Mouse (Mus musculus) neural tube, embryonic 14.5 days (tissue): ENCODE measurements around the gene Ralgapa2. TPM values are rescaled to one million over a fixed set of nuclear protein-coding genes. Genes with fewer than 3 reads are reported as not detected.
A peak's percentile ranks its signal among the peaks of the same experiment; 100 is the strongest.

ENCODE experiments used
- ATAC-seq: fragments of 200-750 bp; cut with Nextera tagmentation; 2 replicates; pipeline ENCODE4 v1.8.0; 2017; ENCODE audit warnings: low read depth, mild to moderate bottlenecking, moderate TSS enrichment, moderate library complexity
- H3K27ac ChIP-seq: fragments of 300-500 bp; sonication (generic); 2 replicates; pipeline ENCODE4 v1.5.1; 2014; ENCODE audit warnings: low read depth, mild to moderate bottlenecking, control low read depth, low read length, moderate library complexity, mixed read lengths
- H3K27me3 ChIP-seq: fragments of 300-500 bp; sonication (generic); 2 replicates; pipeline ENCODE4 v1.6.1; 2014; ENCODE audit warnings: low read length; ENCODE audit not compliant: control insufficient read depth, insufficient read depth
- H3K36me3 ChIP-seq: fragments of 300-500 bp; sonication (generic); 2 replicates; pipeline ENCODE4 v1.6.1; 2014; ENCODE audit warnings: low read length, mixed read lengths; ENCODE audit not compliant: control insufficient read depth, insufficient read depth
- H3K4me1 ChIP-seq: fragments of 300-500 bp; sonication (generic); 2 replicates; pipeline ENCODE4 v1.6.1; 2014; ENCODE audit warnings: low read length; ENCODE audit not compliant: control insufficient read depth, insufficient read depth
- H3K4me2 ChIP-seq: fragments of 300-500 bp; sonication (generic); 2 replicates; pipeline ENCODE4 v1.6.1; 2014; ENCODE audit warnings: mild to moderate bottlenecking, low read depth, low read length, control low read depth
- H3K4me3 ChIP-seq: fragments of 300-500 bp; sonication (generic); 2 replicates; pipeline ENCODE4 v1.5.1; 2014; ENCODE audit warnings: low read depth, low read length, control low read depth, mixed read lengths
- H3K9ac ChIP-seq: fragments of 300-500 bp; sonication (generic); replicated peaks from 2 replicates; pipeline ENCODE4 v1.6.1; 2014; ENCODE audit warnings: low read depth, mild to moderate bottlenecking, control low read depth, low read length, mixed read lengths
- H3K9me3 ChIP-seq: fragments of 300-500 bp; sonication (generic); 2 replicates; pipeline ENCODE4 v1.6.1; 2016; ENCODE audit warnings: low read length; ENCODE audit not compliant: control insufficient read depth
- WGBS: fragments of 180-500 bp; shearing (Covaris S2); extraction: QIAGEN DNeasy Blood & Tissue Kit; methylation state at CpG from one replicate; pipeline ENCODE4 v1.1.7; 2014; 5-methylcytosine and 5-hydroxymethylcytosine counted together
- polyA plus RNA-seq: library from polyadenylated mRNA; unstranded; fragments of >200 nt; fragmentation: Nextera tagmentation; extraction: Ambion mirVana; gene quantifications from 2 replicates; pipeline ENCODE4 v1.2.1, GENCODE M21; 2014

Ralgapa2 gene
- polyA plus RNA-seq, 1 experiment from 2014 or later = 16.1 TPM

GRCm38 (mm10) chr2:146300500-146301020, 211.6 kb downstream of the Ralgapa2 start:
- no peak for ATAC-seq
- Histone ChIP-seq H3K4me3 (no peak overlapping the region), H3K36me3 (no peaks in the 10 kb centered on the region), H3K4me1 (peaks cover 3% of the 10 kb centered on the region; the same call in 1 of the 2 replicates), H3K9ac (no peak overlapping the region), H3K27me3 (no peaks in the 10 kb centered on the region), H3K27ac (no peak overlapping the region), H3K4me2 (no peak overlapping the region), H3K9me3 (no peaks in the 10 kb centered on the region)
- WGBS = 22% methylated on average over 1 of the region's 1 CpGs

- no peak for ATAC-seq
These were observed 212.2 kb downstream of the Ralgapa2 start for GRCm38 (mm10) chr2:146299841-146300460.

GRCm38 (mm10) chr2:146293538-146293937, 218.6 kb downstream of the Ralgapa2 start:
- H3K36me3 ChIP-seq = no peaks in the 10 kb centered on the region
- no peak overlapping the region for H3K9ac ChIP-seq
- WGBS = 38% methylated on average over 9 of the region's 9 CpGs
- ATAC-seq = peak; percentile 50; the same call in 1 of the 2 replicates
- no peak overlapping the region for H3K4me3 ChIP-seq
- H3K27ac ChIP-seq = peak overlapping the region; percentile 34; the same call in 1 of the 2 replicates
- H3K27me3 ChIP-seq = no peaks in the 10 kb centered on the region; the same call in 1 of the 2 replicates
- H3K4me2 ChIP-seq = no peak overlapping the region
- H3K9me3 ChIP-seq = no peaks in the 10 kb centered on the region
- peaks cover 9% of the 10 kb centered on the region; the same call in 1 of the 2 replicates for H3K4me1 ChIP-seq

More at GRCm38 (mm10) chr2:146299841-146300460, 212.2 kb downstream of the Ralgapa2 start:
- whole genome bisulfite sequencing = 17% methylated on average over 3 of the region's 3 CpGs
- H3K9me3 ChIP-seq = no peaks in the 10 kb centered on the region
- peaks cover 3% of the 10 kb centered on the region; the same call in 1 of the 2 replicates for H3K4me1 ChIP-seq
- no peaks in the 10 kb centered on the region for H3K36me3 ChIP-seq
- no peak overlapping the region for H3K4me3 ChIP-seq
- H3K4me2 ChIP-seq = no peak overlapping the region
- no peak overlapping the region for H3K27ac ChIP-seq
- no peak overlapping the region for H3K9ac ChIP-seq
- H3K27me3 ChIP-seq = no peaks in the 10 kb centered on the region

- 9% methylated on average over 14 of the region's 14 CpGs for WGBS
- peaks cover 9% of the 10 kb centered on the region; the same call in 1 of the 2 replicates for H3K4me1 ChIP-seq
- ATAC-seq = peak; percentile 88
- H3K4me3 ChIP-seq = no peak overlapping the region
- peak overlapping the region; percentile 39; the same call in 1 of the 2 replicates for H3K27ac ChIP-seq
- no peak overlapping the region for H3K4me2 ChIP-seq
- H3K36me3 ChIP-seq = no peaks in the 10 kb centered on the region
- no peak overlapping the region for H3K9ac ChIP-seq
- H3K9me3 ChIP-seq = no peaks in the 10 kb centered on the region
- H3K27me3 ChIP-seq = no peaks in the 10 kb centered on the region; the same call in 1 of the 2 replicates
These were observed 221.1 kb downstream of the Ralgapa2 start for GRCm38 (mm10) chr2:146290871-146291637.

GRCm38 (mm10) chr2:146290366-146290765, 221.8 kb downstream of the Ralgapa2 start:
- Histone ChIP-seq H3K27ac (no peak overlapping the region; the same call in 1 of the 2 replicates), H3K36me3 (no peaks in the 10 kb centered on the region), H3K4me1 (peaks cover 9% of the 10 kb centered on the region; the same call in 1 of the 2 replicates), H3K9ac (no peak overlapping the region), H3K4me2 (no peak overlapping the region), H3K9me3 (no peaks in the 10 kb centered on the region), H3K4me3 (no peak overlapping the region), H3K27me3 (no peaks in the 10 kb centered on the region; the same call in 1 of the 2 replicates)
- WGBS = 54% methylated on average over 6 of the region's 6 CpGs
- 0 out of 2 replicates have a peak, but pooled peaks have one; percentile 22 for ATAC-seq

- peaks cover 9% of the 10 kb centered on the region; the same call in 1 of the 2 replicates for H3K4me1 ChIP-seq
- H3K27ac ChIP-seq = no peak overlapping the region
- no peaks in the 10 kb centered on the region for H3K36me3 ChIP-seq
- 92% methylated on average over 4 of the region's 4 CpGs for WGBS
- H3K4me3 ChIP-seq = no peak overlapping the region
- no peak overlapping the region for H3K9ac ChIP-seq
- no peak overlapping the region for H3K4me2 ChIP-seq
- H3K9me3 ChIP-seq = no peaks in the 10 kb centered on the region
- ATAC-seq = no peak
- no peaks in the 10 kb centered on the region; the same call in 1 of the 2 replicates for H3K27me3 ChIP-seq
These were observed 222.8 kb downstream of the Ralgapa2 start for GRCm38 (mm10) chr2:146289394-146289793.

- H3K27ac ChIP-seq = no peak overlapping the region
- no peaks in the 10 kb centered on the region; the same call in 1 of the 2 replicates for H3K27me3 ChIP-seq
- no peaks in the 10 kb centered on the region for H3K36me3 ChIP-seq
- peaks cover 9% of the 10 kb centered on the region; the same call in 1 of the 2 replicates for H3K4me1 ChIP-seq
- no peak overlapping the region for H3K9ac ChIP-seq
- no peak overlapping the region for H3K4me2 ChIP-seq
- 88% methylated on average over 1 of the region's 1 CpGs for WGBS
- no peak overlapping the region for H3K4me3 ChIP-seq
- no peaks in the 10 kb centered on the region for H3K9me3 ChIP-seq
- ATAC-seq = no peak
These were observed 223.8 kb downstream of the Ralgapa2 start for GRCm38 (mm10) chr2:146288326-146288725.

- 50% methylated on average over 6 of the region's 6 CpGs for WGBS
- Histone ChIP-seq H3K27ac (no peak overlapping the region), H3K4me1 (peaks cover 9% of the 10 kb centered on the region; the same call in 1 of the 2 replicates), H3K9ac (no peak overlapping the region), H3K36me3 (no peaks in the 10 kb centered on the region), H3K4me2 (no peak overlapping the region), H3K27me3 (no peaks in the 10 kb centered on the region; the same call in 1 of the 2 replicates), H3K9me3 (no peaks in the 10 kb centered on the region), H3K4me3 (no peak overlapping the region)
- ATAC-seq = no peak
These were observed 224.6 kb downstream of the Ralgapa2 start for GRCm38 (mm10) chr2:146287531-146287930.
